Mouse (Mus musculus): ENCODE measurements around the gene Gm45234.
"Not testable (repeated sequence)": the region's sequence is repeated elsewhere in the genome, so short reads cannot be mapped to it uniquely, and the experiment has no call there.

The Gm45234 gene

GRCm38 (mm10) chr6:124755831-124756595 lies at the start of gene Gm45234, which contains the start of gene Atn1:
Gene Gm45234 (minus strand): TSS chr6:124756021.
Gene Atn1 (minus strand): TSS chr6:124756524.
- no peak for DNase-seq (ENCODE audit: low read depth, low spot score)

DNA sequence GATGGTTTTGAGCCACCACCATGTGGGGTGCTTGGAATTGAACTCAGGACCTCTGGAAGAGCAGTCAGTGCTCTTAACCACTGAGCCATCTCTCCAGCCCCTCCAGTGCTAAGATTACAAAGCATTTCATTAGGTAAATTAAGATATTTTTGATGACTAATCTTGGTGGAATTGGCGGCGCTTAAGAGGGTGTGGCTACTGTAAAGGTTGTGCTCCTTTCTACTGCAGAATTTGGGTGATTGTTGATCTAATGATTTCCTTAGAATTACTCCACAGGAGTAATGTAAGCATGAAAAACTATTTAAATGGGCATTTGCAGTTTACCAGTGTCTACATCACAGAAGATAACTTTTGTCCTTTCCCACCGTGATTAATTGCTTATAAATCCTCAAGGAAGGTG lies 48.5 kb upstream of the Gm45234 start:
- no peak for DNase-seq (ENCODE audit: low read depth, low spot score)

DNA sequence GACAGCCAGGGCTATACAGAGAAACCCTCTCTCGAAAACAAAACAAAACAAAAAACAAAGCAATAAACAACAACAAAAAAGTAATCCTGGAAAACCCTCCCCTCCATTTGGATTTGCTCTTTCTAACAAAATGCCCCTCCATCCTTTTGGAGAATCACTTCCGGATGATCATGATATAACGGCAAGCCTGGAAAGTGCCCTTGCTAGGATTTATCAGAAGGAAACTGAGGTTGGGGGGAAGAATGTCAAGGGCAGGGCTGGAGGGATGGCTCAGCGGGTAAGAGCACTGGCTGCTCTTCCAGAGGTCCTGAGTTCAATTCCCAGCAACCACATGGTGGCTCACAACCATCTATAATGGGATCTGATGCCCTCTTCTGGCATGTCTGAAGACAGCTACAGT lies 47.9 kb upstream of the Gm45234 start:
- DNase-seq (ENCODE audit: low read depth, low spot score), result not testable (repeated sequence)

DNA sequence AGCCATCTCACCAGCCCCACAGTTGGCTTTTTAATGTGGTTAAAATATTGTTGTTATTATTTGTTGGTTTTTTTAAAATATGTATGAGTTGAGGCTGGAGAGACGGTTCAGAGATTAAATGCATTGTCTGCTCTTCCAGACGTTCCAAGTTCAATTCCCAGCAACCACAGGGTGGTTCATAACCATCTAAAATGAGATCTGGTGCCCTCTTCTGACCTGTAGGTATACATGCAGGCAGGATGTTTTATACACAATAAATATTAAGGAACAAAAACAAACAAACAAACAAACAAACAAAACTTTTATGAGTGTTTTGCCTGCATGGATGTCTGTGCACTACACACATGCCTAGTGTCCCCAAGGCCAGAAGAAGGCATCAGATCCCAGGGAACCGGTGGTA lies 47.2 kb upstream of the Gm45234 start:
- no peak for DNase-seq (ENCODE audit: low read depth, low spot score)

DNA sequence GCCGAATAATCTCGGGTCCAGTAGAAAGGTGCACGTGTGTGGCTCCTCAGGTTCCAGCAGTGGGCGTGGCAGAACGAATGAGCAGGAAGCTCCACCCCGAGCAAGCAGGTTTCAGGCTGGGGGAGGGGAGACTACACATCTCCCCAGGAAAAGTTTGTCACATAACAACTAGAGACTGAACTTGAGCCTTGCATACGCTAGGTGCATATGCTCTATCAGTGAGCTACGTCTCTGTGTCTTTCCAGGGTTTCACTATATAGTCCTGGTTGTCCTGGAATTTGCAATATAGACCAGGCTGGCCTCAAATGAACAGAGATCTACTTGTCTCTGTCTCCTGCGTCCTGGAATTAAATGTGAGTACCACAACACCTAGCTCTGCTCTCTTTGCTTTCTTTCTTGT lies 46.6 kb upstream of the Gm45234 start:
- not testable (repeated sequence) for DNase-seq (ENCODE audit: low read depth, low spot score)

- DNase-seq (ENCODE audit: low read depth, low spot score), result no peak
These were observed 40.4 kb upstream of the Gm45234 start for GRCm38 (mm10) chr6:124796200-124796599.

DNA sequence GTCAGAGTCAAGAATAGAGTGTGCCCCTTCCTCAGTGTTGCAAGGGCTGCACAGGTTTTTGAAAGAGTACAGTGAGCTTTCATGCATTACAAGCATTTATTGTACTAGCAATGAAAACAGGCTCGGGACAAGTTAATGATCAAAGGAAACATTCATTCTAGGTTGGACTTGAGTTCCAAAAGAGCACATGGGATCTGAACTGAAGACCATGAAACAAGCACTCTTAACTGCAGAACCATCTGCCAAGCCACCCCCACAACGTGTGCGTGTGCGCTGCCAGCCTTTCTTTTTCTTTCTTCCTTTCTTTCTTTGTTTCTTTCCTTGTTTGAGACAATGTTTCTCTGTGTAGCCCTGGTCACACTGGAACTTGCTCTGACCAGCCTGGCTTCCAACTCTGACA lies 40.0 kb upstream of the Gm45234 start:
- DNase-seq (ENCODE audit: low read depth, low spot score), result no peak

GRCm38 (mm10) chr6:124791911-124792310 lies 36.1 kb upstream of the Gm45234 start:
- no peak for DNase-seq (ENCODE audit: low read depth, low spot score)

DNA sequence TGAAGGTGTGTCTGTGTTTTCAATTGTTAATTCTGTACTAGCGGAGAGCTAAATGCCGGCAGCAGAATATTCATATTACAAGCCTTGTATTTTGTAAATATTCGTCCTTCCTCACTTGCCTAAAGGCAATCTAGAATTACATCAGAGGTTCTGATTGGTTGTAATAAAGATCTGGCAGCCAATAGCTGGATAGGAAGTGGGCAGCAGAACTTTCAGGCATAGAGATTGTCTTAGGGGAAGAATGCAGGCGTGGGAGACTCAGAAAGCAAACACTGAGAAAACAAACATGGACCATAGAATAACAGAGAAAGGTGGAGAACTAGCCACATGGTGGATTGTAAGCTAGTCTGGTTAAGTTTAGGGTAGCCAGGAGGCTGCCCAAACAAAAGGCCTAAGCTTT lies 34.3 kb upstream of the Gm45234 start:
- no peak for DNase-seq (ENCODE audit: low read depth, low spot score)

GRCm38 (mm10) chr6:124789519-124789918 lies 33.7 kb upstream of the Gm45234 start:
- no peak for DNase-seq (ENCODE audit: low read depth, low spot score)

GRCm38 (mm10) chr6:124787722-124788121 lies 31.9 kb upstream of the Gm45234 start:
- DNase-seq (ENCODE audit: low read depth, low spot score), result no peak

GRCm38 (mm10) chr6:124786756-124787420 lies 31.1 kb upstream of the Gm45234 start:
- no peak for DNase-seq (ENCODE audit: low read depth, low spot score)

- no peak for DNase-seq (ENCODE audit: low read depth, low spot score)
These were observed 26.6 kb upstream of the Gm45234 start for GRCm38 (mm10) chr6:124782436-124782835.

DNA sequence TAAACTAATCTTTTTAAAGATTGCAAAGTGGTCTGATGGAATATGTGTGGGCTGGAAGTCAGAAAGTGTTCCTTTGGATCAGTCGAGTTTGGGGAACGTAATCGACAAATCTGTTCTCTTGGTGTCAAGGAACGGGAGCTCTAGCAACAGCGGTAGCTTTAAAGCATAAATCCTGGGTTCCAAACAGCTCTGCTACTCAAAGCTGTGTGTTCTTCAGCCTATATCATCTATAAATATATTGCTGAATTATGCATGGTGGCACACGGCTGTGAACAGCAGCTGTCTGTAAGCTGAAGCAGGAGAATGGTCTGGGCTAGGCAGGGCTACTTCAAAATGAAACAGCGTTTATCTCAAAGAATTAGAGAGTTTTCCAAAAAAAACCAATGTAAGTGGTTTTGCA lies 25.1 kb upstream of the Gm45234 start:
- DNase-seq (ENCODE audit: low read depth, low spot score), result no peak

DNA sequence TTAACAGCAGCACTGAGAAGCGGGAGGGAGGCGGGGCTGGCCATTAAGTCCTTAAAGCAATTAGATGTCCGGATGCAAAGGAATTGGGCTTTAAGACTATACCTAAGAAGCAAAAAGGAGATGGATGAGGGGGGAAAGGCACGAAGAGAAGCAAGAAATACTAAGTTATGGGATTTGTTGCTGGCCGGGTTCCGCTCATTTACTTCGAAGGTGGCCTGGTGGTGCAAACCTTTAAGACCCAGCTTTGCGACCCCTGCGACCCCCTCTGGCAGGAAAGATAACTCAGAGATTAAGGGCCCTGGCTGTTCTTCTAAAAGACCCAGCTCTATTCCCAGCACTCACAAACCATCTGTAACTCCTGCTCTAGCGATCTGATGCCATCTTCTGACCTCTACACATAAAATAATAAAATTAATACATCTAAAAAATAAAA lies 24.2 kb upstream of the Gm45234 start:
- DNase-seq (ENCODE audit: low read depth, low spot score), result no peak

GRCm38 (mm10) chr6:124779222-124779983 lies 23.6 kb upstream of the Gm45234 start, which contains the start of gene Lrrc23:
Gene Lrrc23 (minus strand): TSS chr6:124779727.
- DNase-seq (ENCODE audit: low read depth, low spot score), result no peak

GRCm38 (mm10) chr6:124770511-124770910 lies 14.7 kb upstream of the Gm45234 start:
- no peak for DNase-seq (ENCODE audit: low read depth, low spot score)

DNA sequence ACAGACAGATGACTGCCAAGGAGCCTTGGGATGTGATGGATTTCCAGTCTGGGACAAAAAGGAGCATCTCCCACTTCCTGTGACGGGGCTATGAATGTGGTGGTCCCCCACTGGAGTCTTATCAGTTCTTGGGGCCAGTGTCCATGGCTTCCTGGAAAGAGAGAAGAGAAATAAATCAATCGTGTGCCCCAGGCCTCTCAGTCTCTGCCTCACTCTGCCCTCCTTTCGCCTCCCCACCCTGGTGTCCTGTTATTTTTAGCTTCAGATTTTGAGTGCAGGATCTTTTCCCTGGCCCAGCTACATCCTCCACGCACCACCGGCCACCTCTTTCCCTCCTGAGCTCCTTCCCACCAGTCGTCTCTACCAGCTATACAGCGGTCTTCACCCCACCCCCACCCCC lies 14.2 kb upstream of the Gm45234 start:
- no peak for DNase-seq (ENCODE audit: low read depth, low spot score)

- no peak for DNase-seq (ENCODE audit: low read depth, low spot score)
These were observed 13.4 kb upstream of the Gm45234 start, which contains the start of gene Eno2 for GRCm38 (mm10) chr6:124769101-124769765. Gene Eno2 (minus strand): TSS chr6:124769673.

- no peak for DNase-seq (ENCODE audit: low read depth, low spot score)
These were observed 12.9 kb upstream of the Gm45234 start for GRCm38 (mm10) chr6:124768704-124769044.

DNA sequence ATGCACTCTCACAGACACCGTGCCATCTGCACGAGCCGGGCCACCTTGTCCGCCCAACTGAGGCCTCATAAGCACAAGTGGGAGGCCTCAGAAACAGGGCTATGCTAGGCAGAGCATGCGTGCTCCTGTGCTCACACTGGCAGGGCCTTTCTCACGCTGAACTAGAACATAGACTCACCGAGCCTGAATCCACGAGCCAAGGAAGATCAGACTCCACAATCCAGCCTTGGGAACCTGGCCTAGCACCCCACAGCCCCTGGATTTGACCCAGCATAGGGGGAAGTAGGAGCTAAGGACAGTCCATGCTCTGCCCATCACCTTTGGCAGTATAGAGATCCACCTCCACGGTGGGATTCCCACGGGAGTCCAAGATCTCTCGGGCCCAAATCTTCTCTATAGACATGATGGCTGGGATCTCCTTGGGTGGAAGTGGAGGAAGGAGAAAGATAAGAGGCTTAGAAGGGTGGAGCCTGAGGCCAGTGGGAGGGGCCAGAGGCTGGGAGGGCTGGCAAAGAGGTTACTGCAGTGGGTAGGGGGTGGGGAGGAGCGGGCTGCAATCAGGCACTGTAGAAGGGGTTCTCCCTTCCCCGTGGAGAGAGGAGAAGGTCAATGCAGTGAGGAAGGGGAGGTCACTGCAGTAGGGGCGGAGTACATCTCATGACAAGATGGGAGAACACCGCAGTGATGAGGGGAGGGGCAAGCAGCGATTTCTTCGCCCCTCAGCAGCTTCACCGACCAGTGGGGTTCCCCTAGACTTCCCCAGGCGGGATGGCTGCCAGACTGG lies 12.3 kb upstream of the Gm45234 start:
- no peak for DNase-seq (ENCODE audit: low read depth, low spot score)
